Mouse (Mus musculus) embryonic facial prominence, embryonic 14.5 days (tissue): ENCODE results near the gene Nelfcd. TPM values are rescaled to one million over a fixed set of nuclear protein-coding genes. Genes with fewer than 3 reads are reported as not detected.
A peak's percentile ranks its signal among the peaks of the same experiment; 100 is the strongest.

Experiments
- ATAC-seq: fragments of 200-750 bp; cut with Nextera tagmentation; 2 replicates; pipeline ENCODE4 v1.8.0; 2017; ENCODE audit warnings: low read depth, moderate number of reproducible peaks, moderate TSS enrichment
- DNase-seq: peaks from one replicate; pipeline ENCODE4 v3.0.0-alpha.2; 2015; ENCODE audit warnings: low spot score
- H3K27ac ChIP-seq: fragments of 300-500 bp; sonication (generic); replicated peaks from 2 replicates; pipeline ENCODE4 v1.5.1; 2014; ENCODE audit warnings: low read depth, mild to moderate bottlenecking, low read length, moderate library complexity
- H3K27me3 ChIP-seq: fragments of 300-500 bp; sonication (generic); replicated peaks from 2 replicates; pipeline ENCODE4 v1.6.1; 2014; ENCODE audit warnings: low read length; ENCODE audit not compliant: control insufficient read depth, insufficient read depth
- H3K36me3 ChIP-seq: fragments of 300-500 bp; sonication (generic); 2 replicates; pipeline ENCODE4 v1.6.1; 2014; ENCODE audit warnings: low read length, mixed read lengths; ENCODE audit not compliant: control insufficient read depth, insufficient read depth
- H3K4me1 ChIP-seq: fragments of 300-500 bp; sonication (generic); 2 replicates; pipeline ENCODE4 v1.6.1; 2014; ENCODE audit warnings: antibody characterized with exemption, low read length; ENCODE audit not compliant: control insufficient read depth, insufficient read depth
- H3K4me2 ChIP-seq: fragments of 300-500 bp; sonication (generic); 2 replicates; pipeline ENCODE4 v1.6.1; 2014; ENCODE audit warnings: low read depth, mild to moderate bottlenecking, low read length, moderate library complexity, mixed read lengths
- H3K4me3 ChIP-seq: fragments of 300-500 bp; sonication (generic); 2 replicates; pipeline ENCODE4 v1.5.1; 2014; ENCODE audit warnings: low read depth, mild to moderate bottlenecking, low read length
- H3K9ac ChIP-seq: fragments of 300-500 bp; sonication (generic); 2 replicates; pipeline ENCODE4 v1.6.1; 2014; ENCODE audit warnings: low read depth, mild to moderate bottlenecking, low read length, moderate library complexity, mixed read lengths
- H3K9me3 ChIP-seq: fragments of 300-500 bp; sonication (generic); 2 replicates; pipeline ENCODE4 v1.6.1; 2016; ENCODE audit warnings: low read length; ENCODE audit not compliant: control insufficient read depth
- WGBS: fragments of 180-500 bp; shearing (Covaris S2); extraction: QIAGEN DNeasy Blood & Tissue Kit; methylation state at CpG from one replicate; pipeline ENCODE4 v1.1.7; 2014; 5-methylcytosine and 5-hydroxymethylcytosine counted together
- polyA plus RNA-seq: library from polyadenylated mRNA; unstranded; fragments of >200 nt; fragmentation: Nextera tagmentation; extraction: Ambion mirVana; gene quantifications from 2 replicates; pipeline ENCODE4 v1.2.1, GENCODE M21; 2014

Gene Nelfcd
- polyA plus RNA-seq, 1 experiment from 2014 or later = 107 TPM

DNA sequence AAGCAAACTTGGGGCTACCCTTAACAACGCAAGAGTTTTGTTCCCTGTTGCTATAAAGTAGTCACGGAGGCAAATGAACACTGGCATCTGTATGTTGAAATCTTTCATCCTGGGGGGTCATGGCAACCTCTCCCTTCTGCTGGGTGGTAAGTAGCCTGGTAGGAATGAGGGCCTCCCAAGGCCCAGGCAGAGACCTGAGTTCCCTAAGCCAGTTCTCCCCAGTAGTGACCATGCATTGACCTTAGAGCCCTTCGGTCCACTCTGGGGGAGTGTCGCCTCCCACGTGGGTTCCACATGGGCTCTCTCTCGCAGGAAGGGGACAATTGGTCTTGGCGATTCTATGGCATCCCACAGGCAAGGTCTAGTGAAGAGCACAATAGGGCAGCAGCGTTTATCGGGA is 24.4 kb downstream of the Nelfcd start:
- H3K9ac ChIP-seq = no peak overlapping the region
- no peaks in the 10 kb centered on the region for H3K9me3 ChIP-seq
- no peak for ATAC-seq
- H3K4me2 ChIP-seq = no peak overlapping the region
- H3K27ac ChIP-seq = no peak overlapping the region
- WGBS = 79% methylated on average over 9 of the region's 9 CpGs
- peaks cover 12% of the 10 kb centered on the region; the same call in 1 of the 2 replicates for H3K4me1 ChIP-seq
- H3K27me3 ChIP-seq = no peaks in the 10 kb centered on the region
- DNase-seq = no peak
- H3K4me3 ChIP-seq = no peak overlapping the region
- H3K36me3 ChIP-seq = peaks cover 6% of the 10 kb centered on the region; the same call in 1 of the 2 replicates

DNA sequence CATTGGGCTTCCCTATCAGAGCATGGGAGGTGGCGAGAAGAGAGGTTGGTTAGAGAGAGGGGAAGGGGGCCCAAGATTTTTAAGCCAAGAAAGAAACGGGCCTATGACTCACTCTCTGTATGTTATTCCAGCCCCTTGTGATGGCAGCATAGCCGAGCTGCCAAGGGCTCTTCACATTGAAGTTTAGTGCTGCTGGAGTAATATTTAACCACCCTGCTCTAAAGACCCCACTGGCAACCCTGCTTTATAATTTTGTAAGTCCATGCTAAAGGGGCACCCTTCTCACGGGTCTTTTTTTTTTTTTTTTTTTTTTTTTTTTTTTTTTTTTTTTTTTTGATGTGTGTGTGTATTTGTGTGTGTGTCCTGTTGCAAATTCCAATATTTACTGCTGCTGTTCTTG is 26.3 kb downstream of the Nelfcd start:
- Histone ChIP-seq H3K4me1 (peaks cover 20% of the 10 kb centered on the region; the same call in 1 of the 2 replicates), H3K27ac (no peak overlapping the region), H3K9ac (no peak overlapping the region), H3K36me3 (no peaks in the 10 kb centered on the region), H3K4me3 (no peak overlapping the region), H3K27me3 (no peaks in the 10 kb centered on the region), H3K4me2 (no peak overlapping the region), H3K9me3 (no peaks in the 10 kb centered on the region)
- no peak for DNase-seq
- no peak for ATAC-seq
- WGBS = 73% methylated on average over 4 of the region's 4 CpGs

DNA sequence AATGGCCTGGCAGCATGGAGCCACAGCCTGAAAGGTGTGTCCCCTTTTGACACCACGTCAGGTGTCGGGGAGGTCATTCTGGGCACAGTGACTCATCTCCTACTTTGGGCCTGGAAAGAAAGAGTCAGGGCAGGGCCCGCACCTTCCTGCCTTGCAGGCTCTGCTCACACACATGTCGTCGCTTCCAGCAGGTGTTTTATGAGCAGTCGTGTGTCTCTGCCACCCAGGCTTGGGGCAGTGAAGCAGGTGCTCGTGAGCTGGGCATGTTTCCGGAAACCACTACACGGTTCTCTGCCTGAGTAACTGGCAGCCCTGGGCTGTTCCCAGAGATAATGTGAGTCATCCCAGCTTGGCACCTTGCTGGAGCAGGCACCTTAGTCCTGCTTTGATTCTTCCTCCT is 26.9 kb downstream of the Nelfcd start:
- Histone ChIP-seq H3K4me2 (no peak overlapping the region), H3K4me1 (peaks cover 20% of the 10 kb centered on the region; the same call in 1 of the 2 replicates), H3K27me3 (no peaks in the 10 kb centered on the region), H3K27ac (peak overlapping the region; percentile 58), H3K9ac (no peak overlapping the region), H3K4me3 (no peak overlapping the region), H3K36me3 (no peaks in the 10 kb centered on the region), H3K9me3 (no peaks in the 10 kb centered on the region)
- no peak for DNase-seq
- no peak for ATAC-seq
- 75% methylated on average over 9 of the region's 9 CpGs for WGBS

DNA sequence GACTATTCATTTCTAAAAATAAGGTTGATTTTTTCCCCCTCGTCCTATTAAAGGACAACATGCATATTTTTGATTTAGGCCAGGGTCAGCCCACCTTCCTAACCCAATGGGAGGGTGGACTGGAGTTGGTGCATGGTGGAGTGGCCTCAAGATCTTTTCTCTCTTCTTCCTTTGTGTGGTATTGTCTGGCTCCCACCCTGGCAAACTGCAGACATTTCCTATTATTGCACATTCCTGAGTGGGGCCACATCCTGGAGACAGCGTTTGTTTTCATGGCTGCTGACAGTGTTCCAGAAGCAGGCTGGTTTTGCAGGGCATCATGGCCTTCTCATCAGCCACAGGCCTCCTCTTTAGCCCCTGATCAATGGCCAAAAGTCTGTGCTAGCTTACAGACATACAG is 27.4 kb downstream of the Nelfcd start:
- ATAC-seq (no peak), DNase-seq (peak; percentile 20)
- Histone ChIP-seq H3K27ac (peak overlapping the region; percentile 58), H3K4me3 (no peak overlapping the region), H3K4me2 (no peak overlapping the region), H3K9me3 (no peaks in the 10 kb centered on the region), H3K36me3 (no peaks in the 10 kb centered on the region), H3K27me3 (no peaks in the 10 kb centered on the region), H3K4me1 (peaks cover 18% of the 10 kb centered on the region; the same call in 1 of the 2 replicates), H3K9ac (no peak overlapping the region)
- WGBS = 39% methylated on average over 2 of the region's 2 CpGs

DNA sequence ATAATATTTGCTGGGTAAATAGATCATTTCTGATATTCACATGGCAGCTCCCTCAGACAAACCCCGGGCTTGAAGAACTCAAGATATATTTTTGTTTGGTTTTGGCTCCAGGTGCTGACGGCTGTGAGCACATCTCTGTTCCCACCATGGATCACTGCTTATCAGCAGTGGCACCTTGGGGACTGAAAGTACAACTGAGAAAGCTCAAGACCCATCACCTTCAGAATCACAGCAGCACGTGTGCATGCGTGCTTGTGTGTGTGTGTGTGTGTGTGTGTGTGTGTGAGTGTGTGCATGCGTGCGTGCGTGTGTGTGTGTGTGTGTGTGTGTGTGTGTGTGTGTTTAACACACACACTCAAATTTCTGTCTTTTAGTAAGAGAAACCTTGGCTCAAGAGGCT is 28.8 kb downstream of the Nelfcd start:
- Histone ChIP-seq H3K4me2 (no peak overlapping the region), H3K9ac (no peak overlapping the region), H3K4me1 (0 out of 2 replicates have a peak, but pooled peaks cover 11% of the 10 kb centered on the region), H3K9me3 (no peaks in the 10 kb centered on the region), H3K27ac (no peak overlapping the region), H3K27me3 (no peaks in the 10 kb centered on the region), H3K4me3 (no peak overlapping the region), H3K36me3 (no peaks in the 10 kb centered on the region)
- ATAC-seq (no peak), DNase-seq (no peak)
- WGBS = 77% methylated on average over 7 of the region's 7 CpGs

DNA sequence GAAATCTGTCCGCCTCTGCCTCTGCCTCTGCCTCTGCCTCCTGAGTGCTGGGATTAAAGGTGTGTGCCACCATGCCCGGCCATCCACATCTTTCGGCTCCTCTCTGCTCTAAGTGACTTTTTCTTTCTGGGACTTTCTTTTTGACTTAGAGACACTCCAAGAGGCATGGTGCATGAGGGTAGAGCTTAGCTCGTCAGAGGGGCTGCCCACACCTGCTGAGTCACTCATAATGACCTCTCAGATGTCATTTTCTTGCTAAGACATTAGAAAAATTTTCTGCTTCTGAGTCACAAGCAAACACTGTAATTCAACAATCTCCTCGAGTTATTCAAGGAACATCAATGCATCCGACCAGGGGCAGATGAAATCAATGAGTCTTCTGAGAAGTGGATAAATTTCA is 29.4 kb downstream of the Nelfcd start:
- Histone ChIP-seq H3K9me3 (no peaks in the 10 kb centered on the region), H3K4me3 (no peak overlapping the region), H3K36me3 (no peaks in the 10 kb centered on the region), H3K4me2 (no peak overlapping the region), H3K4me1 (0 out of 2 replicates have a peak, but pooled peaks cover 8% of the 10 kb centered on the region), H3K9ac (no peak overlapping the region), H3K27me3 (no peaks in the 10 kb centered on the region), H3K27ac (no peak overlapping the region)
- DNase-seq (no peak), ATAC-seq (no peak)
- WGBS = 78% methylated on average over 6 of the region's 6 CpGs

DNA sequence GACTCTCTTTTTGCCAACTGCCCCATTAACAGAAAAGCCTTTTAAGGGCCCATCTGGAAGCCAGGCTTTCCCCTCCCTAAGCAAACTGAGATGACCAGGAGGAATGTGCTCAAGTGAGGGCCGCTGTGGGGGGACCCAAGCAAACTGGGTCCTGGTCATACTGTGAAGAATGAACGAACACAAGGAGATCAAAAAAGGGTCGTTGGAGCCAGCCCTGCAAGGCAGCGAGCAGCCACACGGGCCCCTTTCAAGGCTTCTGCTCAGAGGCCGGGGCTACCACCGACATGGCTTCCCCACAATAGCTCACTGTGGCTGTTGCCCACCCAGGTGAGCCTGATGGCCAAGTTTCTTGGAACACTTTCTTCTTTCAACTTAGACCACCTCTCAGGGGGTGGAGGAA is 30.9 kb downstream of the Nelfcd start:
- H3K4me2 ChIP-seq = no peak overlapping the region
- H3K27ac ChIP-seq = 0 out of 2 replicates have a peak overlapping the region, but pooled peaks have one; percentile 5
- no peaks in the 10 kb centered on the region for H3K36me3 ChIP-seq
- peak; percentile 42 for DNase-seq
- no peak overlapping the region for H3K9ac ChIP-seq
- no peaks in the 10 kb centered on the region for H3K9me3 ChIP-seq
- no peak overlapping the region for H3K4me3 ChIP-seq
- WGBS = 36% methylated on average over 7 of the region's 7 CpGs
- no peaks in the 10 kb centered on the region for H3K27me3 ChIP-seq
- 0 out of 2 replicates have a peak, but pooled peaks cover 8% of the 10 kb centered on the region for H3K4me1 ChIP-seq
- ATAC-seq = peak; percentile 20; the same call in 1 of the 2 replicates

DNA sequence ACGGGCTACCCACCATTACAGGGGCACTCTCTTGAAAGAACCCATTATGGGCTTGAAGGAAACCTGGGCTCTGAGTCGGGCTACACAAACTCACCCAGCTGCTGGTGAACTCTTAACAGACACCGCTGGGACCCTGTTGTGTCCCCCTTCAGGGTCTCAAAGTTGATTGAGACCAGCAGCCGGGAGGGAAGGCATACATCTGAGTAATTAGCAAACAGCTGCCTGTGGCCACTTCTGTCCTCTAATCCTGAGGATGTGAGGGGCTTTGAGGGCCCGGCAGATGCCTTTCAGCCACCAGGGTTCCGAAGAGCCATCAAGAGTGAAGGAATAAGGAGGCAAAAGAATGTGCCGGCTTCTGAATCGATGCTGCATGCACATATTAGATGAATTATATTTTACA is 31.3 kb downstream of the Nelfcd start:
- no peaks in the 10 kb centered on the region for H3K36me3 ChIP-seq
- ATAC-seq = peak; percentile 19; the same call in 1 of the 2 replicates
- WGBS = 40% methylated on average over 8 of the region's 8 CpGs
- DNase-seq = peak; percentile 70
- H3K4me1 ChIP-seq = 0 out of 2 replicates have a peak, but pooled peaks cover 8% of the 10 kb centered on the region
- H3K9ac ChIP-seq = no peak overlapping the region
- no peak overlapping the region for H3K4me3 ChIP-seq
- no peak overlapping the region for H3K4me2 ChIP-seq
- H3K27me3 ChIP-seq = no peaks in the 10 kb centered on the region
- no peaks in the 10 kb centered on the region for H3K9me3 ChIP-seq
- H3K27ac ChIP-seq = no peak overlapping the region

DNA sequence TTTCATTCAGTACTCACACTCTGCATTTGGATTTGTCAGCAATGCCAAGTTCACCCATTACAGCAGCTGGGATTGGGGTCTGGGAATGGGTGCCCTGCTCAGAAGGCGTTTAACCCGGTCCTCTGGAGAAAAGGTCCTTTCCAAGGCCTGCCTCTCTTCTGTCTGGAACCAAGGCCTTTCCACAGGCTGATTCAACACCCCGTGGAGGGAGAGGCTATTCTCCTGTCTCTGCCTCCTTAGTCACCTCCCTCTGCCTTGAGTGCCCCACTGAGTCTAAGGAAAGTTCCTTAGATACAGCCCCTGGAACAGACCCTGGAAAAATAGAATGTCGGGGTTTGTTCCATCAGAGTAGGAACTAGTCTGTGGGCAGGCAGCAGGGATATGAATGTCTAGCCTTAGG is 32.8 kb downstream of the Nelfcd start:
- no peak overlapping the region for H3K27ac ChIP-seq
- DNase-seq (no peak), ATAC-seq (no peak)
- 83% methylated on average over 4 of the region's 4 CpGs for whole genome bisulfite sequencing
- H3K4me3 ChIP-seq = no peak overlapping the region
- no peak overlapping the region for H3K4me2 ChIP-seq
- no peaks in the 10 kb centered on the region for H3K36me3 ChIP-seq
- H3K27me3 ChIP-seq = no peaks in the 10 kb centered on the region
- no peaks in the 10 kb centered on the region for H3K9me3 ChIP-seq
- H3K4me1 ChIP-seq = 0 out of 2 replicates have a peak, but pooled peaks cover 8% of the 10 kb centered on the region
- H3K9ac ChIP-seq = no peak overlapping the region
